Mouse (Mus musculus): ENCODE measurements around the gene Parva. TPM values are rescaled to one million over a fixed set of nuclear protein-coding genes. Genes with fewer than 3 reads are reported as not detected.

Gene Parva
- polyA plus RNA-seq (2017; shearing (Covaris generic)): not detected

GRCm38 (mm10) chr7:112427357-112428157, at the start of gene Parva:
Gene Parva, plus strand, starts transcription at chr7:112427505.

Other genes with a start within 250 kb of the Parva start
- 1.4 TPM for gene Mical2, start 201.6 kb upstream of the Parva start, polyA plus RNA-seq (2017; shearing (Covaris generic))

Measured in CD4-positive, CD25-positive, alpha-beta regulatory T cell (primary cell).